Mouse (Mus musculus): ENCODE results near the gene Cd300ld3.

Gene Cd300ld3

DNA sequence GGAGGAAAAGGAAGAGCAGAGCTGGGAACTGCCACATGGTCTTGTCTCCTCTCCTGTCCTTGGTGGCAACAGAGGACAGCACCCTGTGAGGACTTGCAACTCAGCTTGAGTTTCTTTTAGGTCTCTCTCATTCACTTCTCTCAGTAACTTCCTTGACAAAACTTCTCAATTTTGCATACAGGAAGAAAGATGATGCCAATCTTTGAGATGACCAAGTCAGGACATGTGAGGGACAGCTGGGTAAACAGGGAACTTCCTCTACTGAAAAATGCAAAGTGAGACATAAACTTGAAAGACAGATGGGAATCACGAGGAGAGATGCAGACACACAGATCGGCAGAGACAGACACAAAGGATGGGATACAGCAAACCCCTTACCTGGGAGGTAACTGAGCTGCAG, at the start of gene Cd300ld3:
Gene Cd300ld3, minus strand, starts transcription at position 151 of the 400 bp plus-strand sequence.
- no peak for DNase-seq (ENCODE audit: low read depth)

GRCm38 (mm10) chr11:115092140-115092539, 43.9 kb upstream of the Cd300ld3 start:
- no peak for DNase-seq (ENCODE audit: low read depth)

DNA sequence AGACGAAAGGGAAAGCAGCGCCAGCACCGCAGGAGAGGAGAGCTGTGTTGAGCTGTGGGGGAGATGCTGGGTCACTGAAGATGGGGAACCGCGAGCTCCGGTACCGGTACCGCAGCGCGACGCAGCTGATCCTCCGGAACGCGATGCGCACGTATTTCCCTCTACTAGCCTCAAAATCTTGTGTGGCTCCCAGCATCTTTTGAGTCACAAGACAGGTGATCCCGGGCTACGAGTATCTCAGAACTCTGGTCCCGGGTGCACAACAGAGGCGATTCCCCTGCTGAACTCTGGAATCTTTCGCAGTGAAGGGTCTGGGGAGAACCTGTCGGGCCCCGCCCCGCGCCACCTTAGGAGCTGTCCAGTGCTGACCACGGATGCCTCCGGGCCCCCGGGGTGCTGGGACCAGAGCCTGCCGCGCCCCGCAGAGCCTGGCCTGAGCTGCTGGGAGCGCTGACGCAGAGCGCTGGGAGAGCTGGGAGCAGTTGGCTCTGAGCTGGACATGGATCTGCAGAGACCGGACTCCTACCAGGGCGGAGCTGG, 43.2 kb upstream of the Cd300ld3 start, which contains the start of gene Rab37:
Gene Rab37, plus strand, starts transcription at position 70 of the 540 bp plus-strand sequence.
- no peak for DNase-seq (ENCODE audit: low read depth)

DNA sequence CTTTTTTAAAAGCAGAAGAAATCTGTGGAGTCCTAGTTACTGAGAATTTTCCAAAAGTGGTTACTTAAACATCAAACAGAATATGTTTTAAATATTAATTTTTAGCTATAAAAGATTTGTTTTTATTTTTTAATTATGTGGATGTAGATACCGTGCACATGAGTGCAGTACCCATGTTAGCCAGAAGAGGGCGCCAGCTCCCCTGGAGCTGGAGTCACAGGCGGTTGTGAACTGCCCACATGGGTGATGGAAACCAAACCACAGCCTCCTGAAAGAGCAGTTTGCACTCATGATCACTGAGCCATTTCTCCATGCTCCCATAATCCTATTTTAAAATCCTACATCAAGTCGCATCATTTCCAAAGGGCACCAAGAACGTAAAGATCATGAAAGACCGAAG, 41.6 kb upstream of the Cd300ld3 start:
- DNase-seq (ENCODE audit: low read depth): no peak

- no peak for DNase-seq (ENCODE audit: low read depth)
Observed at GRCm38 (mm10) chr11:115086213-115086612, 38.0 kb upstream of the Cd300ld3 start.

DNA sequence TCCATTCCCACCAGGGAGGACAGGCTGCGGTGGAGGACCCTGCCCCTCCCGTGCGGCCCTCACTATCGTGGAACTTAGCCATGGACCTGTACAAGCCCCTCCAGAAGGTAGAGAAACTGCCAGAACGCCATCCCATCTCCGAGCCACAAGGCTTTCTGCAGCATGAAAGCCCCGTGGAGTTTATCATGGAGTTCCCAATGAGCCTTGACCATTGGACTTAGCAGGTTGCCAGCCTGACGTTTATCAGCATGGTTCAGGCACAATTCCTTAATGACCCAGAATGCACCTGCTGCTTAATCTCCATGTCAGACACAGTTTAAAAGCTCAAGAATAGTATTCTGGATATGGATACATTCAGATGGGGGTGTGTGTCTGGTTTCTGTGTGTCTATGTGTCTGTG, 36.9 kb upstream of the Cd300ld3 start:
- no peak for DNase-seq (ENCODE audit: low read depth)

- DNase-seq (ENCODE audit: low read depth): no peak
Observed at GRCm38 (mm10) chr11:115084595-115084994, 36.4 kb upstream of the Cd300ld3 start.

GRCm38 (mm10) chr11:115083376-115084139, 35.3 kb upstream of the Cd300ld3 start:
- peak; percentile 5 for DNase-seq (ENCODE audit: low read depth)

DNA sequence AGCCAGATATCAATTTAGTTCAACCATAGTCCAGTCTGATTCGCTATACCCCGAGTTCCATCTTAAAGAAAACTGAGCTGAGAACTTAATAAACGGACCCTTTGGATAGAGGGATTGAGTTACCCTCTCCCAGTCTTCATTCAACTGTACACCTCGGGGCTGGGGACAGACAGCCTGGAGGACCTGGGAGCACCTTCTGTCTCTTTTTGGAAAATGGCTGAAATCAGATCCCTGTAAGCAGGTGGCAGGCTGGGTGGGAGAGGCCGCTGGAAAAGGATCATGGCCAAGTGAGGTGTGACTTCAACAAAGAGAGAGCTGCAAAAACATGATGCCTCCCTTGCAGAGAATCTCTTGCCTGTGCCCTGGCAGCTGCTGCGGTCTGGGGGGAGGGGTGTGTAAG, 34.0 kb upstream of the Cd300ld3 start:
- no peak for DNase-seq (ENCODE audit: low read depth)

DNA sequence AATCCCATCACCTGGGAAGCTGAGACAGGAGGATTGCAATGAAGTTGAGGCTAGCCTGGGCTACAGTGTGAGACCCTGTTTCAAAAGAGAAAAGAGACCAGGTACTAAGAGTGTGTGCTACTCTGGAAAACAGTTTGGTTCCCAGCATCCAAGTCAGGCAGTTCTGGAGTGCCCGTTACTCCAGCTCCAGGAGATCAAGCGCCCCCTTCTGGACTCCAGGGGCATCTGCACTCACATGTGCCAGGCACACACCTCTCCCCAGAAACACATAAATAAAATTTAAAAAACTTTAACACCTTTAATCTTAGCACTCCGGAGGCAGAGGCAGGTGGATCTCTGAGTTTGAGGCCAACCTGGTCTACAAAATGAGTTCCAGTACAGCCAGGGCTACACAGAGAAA, 33.2 kb upstream of the Cd300ld3 start:
- DNase-seq (ENCODE audit: low read depth): no peak

DNA sequence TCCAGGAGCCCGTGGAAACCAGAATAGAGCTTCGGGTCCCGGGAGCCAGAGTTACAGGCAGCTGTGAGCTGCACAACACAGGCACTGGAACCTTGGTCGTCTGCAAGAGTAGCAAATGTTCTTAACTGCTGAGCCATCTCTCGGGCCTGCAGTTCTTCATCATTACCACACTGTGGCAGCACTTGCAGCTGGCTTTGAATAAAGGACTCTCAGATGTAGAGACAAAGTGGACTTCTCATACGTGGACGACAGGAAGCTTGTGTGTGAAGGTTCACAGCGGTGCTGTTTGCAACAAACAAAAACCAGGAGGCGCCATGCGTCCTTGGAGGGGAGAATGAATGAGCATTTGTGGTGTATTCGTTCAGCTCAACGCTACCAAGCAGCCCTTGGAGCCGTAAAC, 32.7 kb upstream of the Cd300ld3 start:
- DNase-seq (ENCODE audit: low read depth): peak; percentile 27

- no peak for DNase-seq (ENCODE audit: low read depth)
Observed at GRCm38 (mm10) chr11:115078680-115079079, 30.5 kb upstream of the Cd300ld3 start.

DNA sequence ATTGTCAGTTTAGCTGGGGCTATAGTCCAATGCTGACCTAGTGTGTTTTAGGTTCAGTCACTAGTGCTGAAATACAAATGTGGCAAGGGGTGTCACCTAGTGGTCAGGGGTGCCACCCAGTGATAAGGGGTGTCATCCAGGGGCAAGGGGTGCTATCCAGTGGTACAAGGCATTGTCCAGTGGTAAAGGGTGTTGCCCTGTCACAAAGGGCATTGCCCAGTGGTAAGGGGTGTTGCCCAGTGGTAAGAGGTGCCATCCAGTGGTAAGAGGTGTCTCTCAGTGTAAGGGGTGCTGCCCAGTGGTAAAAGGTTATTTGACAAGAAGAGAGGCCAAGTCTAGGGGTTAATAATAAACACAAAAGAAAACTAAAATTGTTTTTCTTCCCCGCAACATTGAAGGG, 29.2 kb upstream of the Cd300ld3 start:
- DNase-seq (ENCODE audit: low read depth): no peak

DNA sequence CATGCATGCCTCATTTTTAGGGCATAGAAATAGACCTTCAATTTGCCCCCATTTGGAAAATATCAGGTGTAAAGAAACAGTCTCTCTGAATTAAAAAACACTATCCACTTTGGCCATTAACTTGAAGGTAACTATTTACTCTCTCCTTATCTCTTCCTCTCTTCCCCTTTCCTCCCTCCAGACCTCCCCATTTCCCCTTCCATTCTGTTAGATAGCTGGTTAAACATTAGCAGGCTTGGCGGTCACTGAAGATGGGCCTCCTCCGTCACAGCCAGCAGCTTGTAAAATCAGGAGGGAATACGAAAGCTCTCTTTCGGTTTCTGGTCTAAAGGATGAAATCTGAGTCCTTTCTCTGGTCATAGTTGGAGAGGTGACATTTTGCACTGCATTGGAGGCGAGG, 27.6 kb upstream of the Cd300ld3 start:
- no peak for DNase-seq (ENCODE audit: low read depth)

DNA sequence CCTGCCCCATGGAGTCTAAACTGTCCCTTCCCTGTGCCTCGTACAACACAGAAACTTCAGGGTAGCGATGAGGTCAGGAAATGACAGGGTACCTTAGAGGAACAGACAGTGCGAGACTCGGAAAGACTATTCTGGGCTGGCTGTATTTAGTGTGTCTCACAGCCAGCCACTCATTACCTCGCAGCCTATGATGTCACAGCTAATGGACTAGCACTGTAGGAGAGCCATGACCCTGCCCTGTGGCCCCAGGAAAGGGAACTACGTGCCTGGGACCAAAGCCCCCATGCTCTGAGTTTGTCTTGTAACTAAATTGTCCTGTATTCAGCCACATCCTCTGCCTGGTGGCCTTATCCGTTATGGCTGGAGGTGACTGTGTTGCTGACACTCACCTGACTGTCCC, 27.2 kb upstream of the Cd300ld3 start:
- DNase-seq (ENCODE audit: low read depth): no peak

- DNase-seq (ENCODE audit: low read depth): no peak
Observed at GRCm38 (mm10) chr11:115073002-115073401, 24.8 kb upstream of the Cd300ld3 start.

DNA sequence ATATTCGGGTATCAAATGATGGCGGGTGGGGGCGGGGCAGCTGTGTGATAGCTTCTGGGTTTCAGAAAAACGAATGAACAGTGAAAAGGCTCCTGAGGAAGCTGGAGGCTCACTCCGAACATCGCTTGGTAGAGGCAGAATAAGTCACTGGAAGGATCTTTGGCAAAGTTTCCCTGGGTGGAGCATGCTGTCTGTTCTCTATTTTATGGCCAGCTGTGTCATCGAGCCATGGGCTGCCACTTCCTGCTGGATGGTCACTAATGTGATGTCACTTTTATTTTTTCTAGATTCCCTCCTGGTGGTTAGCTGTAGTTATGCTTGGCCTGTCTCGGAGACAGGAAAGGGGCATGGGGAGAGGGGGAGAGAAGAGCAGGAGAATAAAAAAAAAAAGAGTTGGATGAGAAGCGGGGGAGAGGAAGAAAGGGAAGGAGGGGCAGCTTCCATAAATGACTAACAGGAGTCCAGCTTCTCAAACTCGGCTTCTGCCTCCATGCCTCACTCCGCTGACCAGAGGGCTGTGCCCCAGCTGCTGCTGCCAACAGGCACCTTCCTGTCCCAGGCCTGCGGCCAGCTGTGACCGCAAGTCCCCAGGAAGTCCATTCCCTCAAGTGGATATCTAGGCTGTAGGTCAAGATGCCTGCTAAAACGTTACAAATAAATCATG, 23.6 kb upstream of the Cd300ld3 start:
- DNase-seq (ENCODE audit: low read depth): peak; percentile 76

DNA sequence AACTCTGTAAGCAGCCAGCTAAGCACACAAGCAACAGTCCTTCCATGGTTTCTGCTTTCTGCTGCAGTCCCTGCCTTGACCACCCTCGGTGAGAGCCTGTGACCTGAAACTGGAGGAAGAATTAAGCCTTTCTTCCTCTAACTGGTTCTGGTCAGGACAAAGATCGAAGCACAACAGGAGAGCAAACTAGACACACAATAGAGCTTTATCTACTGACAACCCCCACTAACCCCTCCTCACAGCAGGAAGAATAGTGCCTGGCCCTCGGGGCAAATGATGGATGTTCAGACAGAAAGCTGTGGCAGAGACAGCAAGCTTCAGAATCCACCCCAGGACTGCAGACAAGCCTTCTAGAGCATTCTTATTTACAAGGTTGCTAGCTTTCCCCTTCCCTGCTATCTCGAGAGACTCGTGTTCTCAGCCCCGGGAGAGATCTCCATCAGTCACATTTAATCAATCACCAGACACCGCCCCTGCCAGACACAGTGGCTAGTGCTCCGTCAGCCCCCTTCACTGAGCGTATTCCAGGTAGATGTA, 22.9 kb upstream of the Cd300ld3 start:
- DNase-seq (ENCODE audit: low read depth): no peak

DNA sequence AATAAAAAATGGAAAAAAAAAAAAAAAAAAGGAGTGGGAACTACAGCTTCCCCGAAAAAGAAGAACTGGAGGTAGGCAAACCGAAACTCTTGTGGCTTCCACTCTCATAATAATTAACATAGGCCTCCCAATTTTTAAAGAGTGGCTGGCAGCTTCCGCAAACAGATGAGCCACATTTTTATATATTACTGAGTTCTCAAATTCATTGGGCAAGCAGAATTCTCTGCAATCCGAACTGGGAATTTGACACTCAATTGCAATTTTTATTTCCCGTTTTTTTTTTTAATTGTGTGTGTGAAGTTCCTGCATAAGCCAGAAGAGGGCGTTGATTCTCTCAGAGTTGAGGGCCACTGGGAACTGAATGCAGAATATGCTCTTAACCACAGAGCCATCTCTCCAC, 18.6 kb upstream of the Cd300ld3 start:
- DNase-seq (ENCODE audit: low read depth): no peak

- no peak for DNase-seq (ENCODE audit: low read depth)
Observed at GRCm38 (mm10) chr11:115062077-115062476, 13.9 kb upstream of the Cd300ld3 start, which contains the start of gene Cd300e. Gene Cd300e, minus strand, starts transcription at chr11:115062177.

- DNase-seq (ENCODE audit: low read depth): no peak
Observed at GRCm38 (mm10) chr11:115059797-115060196, 11.6 kb upstream of the Cd300ld3 start.

DNA sequence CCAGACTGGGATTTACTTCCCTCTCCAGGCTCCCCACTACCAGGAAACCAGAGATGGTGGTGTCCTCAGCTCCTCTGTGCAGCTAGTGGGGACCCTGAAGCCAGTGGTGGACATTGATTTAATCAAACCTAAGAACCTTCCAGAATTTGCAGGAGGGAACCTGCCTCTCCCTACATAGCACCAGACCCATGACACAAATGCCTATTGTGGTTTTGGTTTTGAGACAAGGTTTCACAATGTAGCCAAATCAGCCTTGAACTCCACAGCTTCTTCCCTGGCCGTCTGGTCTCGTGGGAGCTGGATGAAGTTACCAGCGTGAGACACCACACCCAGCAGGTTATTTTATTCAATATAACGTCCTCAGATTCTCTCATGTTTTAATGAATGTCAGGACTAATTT, 10.5 kb upstream of the Cd300ld3 start:
- no peak for DNase-seq (ENCODE audit: low read depth)

GRCm38 (mm10) chr11:115054537-115054936, 6.3 kb upstream of the Cd300ld3 start:
- DNase-seq (ENCODE audit: low read depth): no peak
